Mouse (Mus musculus) heart, embryonic 13.5 days (tissue): ENCODE results near the gene Dnajc12. TPM values are rescaled to one million over a fixed set of nuclear protein-coding genes. Genes with fewer than 3 reads are reported as not detected.
"Not testable (repeated sequence)": the region's sequence is repeated elsewhere in the genome, so short reads cannot be mapped to it uniquely, and the experiment has no call there.

ENCODE experiments used
- ATAC-seq: fragments of 200-750 bp; cut with Nextera tagmentation; 2 replicates; pipeline ENCODE4 v1.8.0; 2017; ENCODE audit warnings: moderate TSS enrichment; ENCODE audit not compliant: insufficient number of reproducible peaks, low FRiP score, low TSS enrichment; ENCODE audit errors: extremely low read depth
- H3K27ac ChIP-seq: fragments of 300-500 bp; sonication (generic); replicated peaks from 2 replicates; pipeline ENCODE4 v1.5.1; 2015; ENCODE audit warnings: moderate library complexity, mild to moderate bottlenecking, inconsistent platforms
- H3K27me3 ChIP-seq: fragments of 300-500 bp; sonication (generic); replicated peaks from 2 replicates; pipeline ENCODE4 v1.6.1; 2015; ENCODE audit warnings: mild to moderate bottlenecking, inconsistent platforms
- H3K36me3 ChIP-seq: fragments of 300-500 bp; sonication (generic); 2 replicates; pipeline ENCODE4 v1.6.1; 2015; ENCODE audit warnings: mild to moderate bottlenecking, inconsistent platforms
- H3K4me1 ChIP-seq: fragments of 300-500 bp; sonication (generic); 2 replicates; pipeline ENCODE4 v1.6.1; 2015; ENCODE audit warnings: inconsistent platforms
- H3K4me2 ChIP-seq: fragments of 300-500 bp; sonication (generic); 2 replicates; pipeline ENCODE4 v1.6.1; 2015; ENCODE audit warnings: inconsistent platforms, mild to moderate bottlenecking, moderate library complexity
- H3K4me3 ChIP-seq: fragments of 300-500 bp; sonication (generic); 2 replicates; pipeline ENCODE4 v1.5.1; 2015; ENCODE audit warnings: moderate library complexity, mild to moderate bottlenecking, inconsistent platforms
- H3K9ac ChIP-seq: fragments of 300-500 bp; sonication (generic); 2 replicates; pipeline ENCODE4 v1.6.1; 2015; ENCODE audit warnings: inconsistent platforms, mild to moderate bottlenecking, moderate library complexity
- H3K9me3 ChIP-seq: fragments of 300-500 bp; sonication (generic); 2 replicates; pipeline ENCODE4 v1.6.1; 2016; ENCODE audit warnings: inconsistent platforms
- WGBS: fragments of 180-500 bp; shearing (Covaris S2); methylation state at CpG from one replicate; pipeline ENCODE4 v1.1.7; 2015; ENCODE audit warnings: mixed read lengths; 5-methylcytosine and 5-hydroxymethylcytosine counted together
- polyA plus RNA-seq: library from polyadenylated mRNA; unstranded; fragments of >200 nt; fragmentation: Nextera tagmentation; extraction: Ambion mirVana; gene quantifications from 2 replicates; pipeline ENCODE4 v1.2.1, GENCODE M21; 2015

The Dnajc12 gene
- polyA plus RNA-seq, 1 experiment from 2014 or later: 8.5 TPM

GRCm38 (mm10) chr10:63432099-63432498 is 49.9 kb downstream of the Dnajc12 start:
- no peaks in the 10 kb centered on the region for H3K27me3 ChIP-seq
- 88% methylated on average over 8 of the region's 8 CpGs for WGBS
- ATAC-seq: no peak
- no peak overlapping the region for H3K4me3 ChIP-seq
- H3K36me3 ChIP-seq: no peaks in the 10 kb centered on the region
- no peak overlapping the region for H3K27ac ChIP-seq
- H3K4me1 ChIP-seq: peaks cover 7% of the 10 kb centered on the region; the same call in 1 of the 2 replicates
- no peaks in the 10 kb centered on the region for H3K9me3 ChIP-seq
- H3K9ac ChIP-seq: no peak overlapping the region
- H3K4me2 ChIP-seq: no peak overlapping the region

- peaks cover 7% of the 10 kb centered on the region; the same call in 1 of the 2 replicates for H3K4me1 ChIP-seq
- 48% methylated on average over 2 of the region's 2 CpGs for WGBS
- H3K4me2 ChIP-seq: no peak overlapping the region
- no peaks in the 10 kb centered on the region for H3K36me3 ChIP-seq
- no peaks in the 10 kb centered on the region for H3K27me3 ChIP-seq
- no peak overlapping the region for H3K4me3 ChIP-seq
- H3K9ac ChIP-seq: no peak overlapping the region
- no peak overlapping the region for H3K27ac ChIP-seq
- H3K9me3 ChIP-seq: no peaks in the 10 kb centered on the region
- ATAC-seq: no peak
Observed at GRCm38 (mm10) chr10:63432887-63433286, 50.6 kb downstream of the Dnajc12 start.

- Histone ChIP-seq H3K27me3 (no peaks in the 10 kb centered on the region), H3K9ac (no peak overlapping the region), H3K27ac (no peak overlapping the region), H3K36me3 (no peaks in the 10 kb centered on the region), H3K4me3 (no peak overlapping the region), H3K4me2 (no peak overlapping the region), H3K9me3 (no peaks in the 10 kb centered on the region), H3K4me1 (no peaks in the 10 kb centered on the region)
- ATAC-seq: no peak
Observed at GRCm38 (mm10) chr10:63438736-63439262, 56.6 kb downstream of the Dnajc12 start.

- WGBS: 53% methylated on average over 7 of the region's 7 CpGs
- no peak overlapping the region for H3K9ac ChIP-seq
- 0 out of 2 replicates have a peak, but pooled peaks cover 4% of the 10 kb centered on the region for H3K9me3 ChIP-seq
- no peak overlapping the region for H3K4me3 ChIP-seq
- no peak overlapping the region for H3K27ac ChIP-seq
- H3K36me3 ChIP-seq: no peaks in the 10 kb centered on the region
- H3K4me1 ChIP-seq: no peaks in the 10 kb centered on the region
- no peaks in the 10 kb centered on the region for H3K27me3 ChIP-seq
- H3K4me2 ChIP-seq: no peak overlapping the region
- ATAC-seq: no peak
Observed at GRCm38 (mm10) chr10:63439694-63440228, 57.5 kb downstream of the Dnajc12 start.

- H3K9me3 ChIP-seq, H3K4me2 ChIP-seq, H3K9ac ChIP-seq, H3K27ac ChIP-seq, ATAC-seq, H3K4me3 ChIP-seq, H3K4me1 ChIP-seq, H3K27me3 ChIP-seq, H3K36me3 ChIP-seq: not testable (repeated sequence)
- WGBS: 69% methylated on average over 13 of the region's 13 CpGs
Observed at GRCm38 (mm10) chr10:63444602-63445387, 62.6 kb downstream of the Dnajc12 start.

GRCm38 (mm10) chr10:63453926-63454325 is 71.7 kb downstream of the Dnajc12 start:
- no peaks in the 10 kb centered on the region for H3K36me3 ChIP-seq
- no peak for ATAC-seq
- H3K9ac ChIP-seq: no peak overlapping the region
- H3K4me3 ChIP-seq: no peak overlapping the region
- H3K4me2 ChIP-seq: no peak overlapping the region
- H3K9me3 ChIP-seq: no peaks in the 10 kb centered on the region
- peaks cover 23% of the 10 kb centered on the region for H3K4me1 ChIP-seq
- no peaks in the 10 kb centered on the region for H3K27me3 ChIP-seq
- 69% methylated on average over 4 of the region's 4 CpGs for WGBS
- no peak overlapping the region for H3K27ac ChIP-seq

GRCm38 (mm10) chr10:63455110-63455878 is 73.1 kb downstream of the Dnajc12 start:
- 47% methylated on average over 8 of the region's 8 CpGs for WGBS
- H3K4me3 ChIP-seq: no peak overlapping the region
- H3K9me3 ChIP-seq: no peaks in the 10 kb centered on the region
- peak overlapping the region; percentile 97 for H3K27ac ChIP-seq
- no peaks in the 10 kb centered on the region for H3K27me3 ChIP-seq
- no peak for ATAC-seq
- no peaks in the 10 kb centered on the region for H3K36me3 ChIP-seq
- H3K4me2 ChIP-seq: peak overlapping the region; percentile 9; the same call in 1 of the 2 replicates
- no peak overlapping the region for H3K9ac ChIP-seq
- peaks cover 33% of the 10 kb centered on the region for H3K4me1 ChIP-seq

- peak overlapping the region; percentile 68 for H3K4me2 ChIP-seq
- H3K36me3 ChIP-seq: peaks cover 2% of the 10 kb centered on the region; the same call in 1 of the 2 replicates
- no peaks in the 10 kb centered on the region for H3K27me3 ChIP-seq
- peak; percentile 65; the same call in 1 of the 2 replicates for ATAC-seq
- no peaks in the 10 kb centered on the region for H3K9me3 ChIP-seq
- H3K4me3 ChIP-seq: peak overlapping the region; percentile 57
- WGBS: 16% methylated on average over 17 of the region's 17 CpGs
- H3K9ac ChIP-seq: peak overlapping the region; percentile 82
- H3K27ac ChIP-seq: peak overlapping the region; percentile 97
- H3K4me1 ChIP-seq: peaks cover 41% of the 10 kb centered on the region
Observed at GRCm38 (mm10) chr10:63457292-63458128, 75.3 kb downstream of the Dnajc12 start.
